Mouse (Mus musculus) v-Abl transformed pro-B cells (cell line): ENCODE data around the gene Fam207a.

Experiments used
- in situ Hi-C, 2 experiments: fragments of 400-800 bp; cut with MboI; formaldehyde crosslinking; loops; one replicate each; pipeline ENCODE4 v1.15.1; 2025; ENCODE audit not compliant: unreplicated experiment in 2 of 2

Gene Fam207a

GRCm38 (mm10) chr10:77532020-77532413, 16.4 kb upstream of the Fam207a start:
- in situ Hi-C loops = no loop called here

GRCm38 (mm10) chr10:77531026-77532019, 15.7 kb upstream of the Fam207a start:
- in situ Hi-C loops = no loop called here

GRCm38 (mm10) chr10:77530140-77530539, 14.6 kb upstream of the Fam207a start, which contains the start of gene Itgb2:
Itgb2 (plus strand) TSS chr10:77530252.
- in situ Hi-C loops = no loop called here

- in situ Hi-C loops = no loop called here
Measured at GRCm38 (mm10) chr10:77528634-77529033, 13.0 kb upstream of the Fam207a start.

- in situ Hi-C loops = no loop called here
Measured at GRCm38 (mm10) chr10:77526488-77526887, 10.9 kb upstream of the Fam207a start.

GRCm38 (mm10) chr10:77523321-77523720, 7.7 kb upstream of the Fam207a start:
- in situ Hi-C loops = loop anchor here in 1 of 2 experiments (25.0 kb wide), 1 partner anchor 389 kb away; the partner anchor contains the start of gene Lrrc3

- in situ Hi-C loops = loop anchor here in 1 of 2 experiments (25.0 kb wide), 1 partner anchor 390 kb away; the partner anchor contains the start of gene Lrrc3
Measured at GRCm38 (mm10) chr10:77522746-77523145, 7.2 kb upstream of the Fam207a start.

GRCm38 (mm10) chr10:77522021-77522731, 6.6 kb upstream of the Fam207a start:
- in situ Hi-C loops = loop anchor here in 1 of 2 experiments (25.0 kb wide), 1 partner anchor 390 kb away; the partner anchor contains the start of gene Lrrc3

GRCm38 (mm10) chr10:77520497-77520896, 4.9 kb upstream of the Fam207a start:
- in situ Hi-C loops = loop anchor here in 1 of 2 experiments (25.0 kb wide), 1 partner anchor 392 kb away; the partner anchor contains the start of gene Lrrc3

- in situ Hi-C loops = loop anchor here (5.0 to 25.0 kb wide), 11 partner anchors 33 to 646 kb away; partner anchors contain the start of genes D10Jhu81e (in 2 of the 2), Gm3233 (in 1 of the 2), Gm9736 (in 1 of the 2) and Lrrc3 (in 1 of the 2)
Measured at GRCm38 (mm10) chr10:77519191-77519590, 3.6 kb upstream of the Fam207a start.

GRCm38 (mm10) chr10:77517801-77518200, 2.2 kb upstream of the Fam207a start:
- in situ Hi-C loops = loop anchor here (5.0 to 25.0 kb wide), 11 partner anchors 34 to 647 kb away; partner anchors contain the start of genes D10Jhu81e (in 2 of the 2), Gm3233 (in 1 of the 2), Gm9736 (in 1 of the 2) and Lrrc3 (in 1 of the 2)

- in situ Hi-C loops = loop anchor here (5.0 to 25.0 kb wide), 11 partner anchors 35 to 648 kb away; partner anchors contain the start of genes D10Jhu81e (in 2 of the 2), Gm3233 (in 1 of the 2), Gm9736 (in 1 of the 2) and Lrrc3 (in 1 of the 2)
Measured at GRCm38 (mm10) chr10:77517066-77517620, 1.6 kb upstream of the Fam207a start.

- in situ Hi-C loops = loop anchor here (5.0 to 25.0 kb wide), 11 partner anchors 36 to 648 kb away; partner anchors contain the start of genes D10Jhu81e (in 2 of the 2), Gm3233 (in 1 of the 2), Gm9736 (in 1 of the 2) and Lrrc3 (in 1 of the 2)
Measured at GRCm38 (mm10) chr10:77516379-77516951, 880 bp upstream of the Fam207a start.

- in situ Hi-C loops = loop anchor here (5.0 to 25.0 kb wide), 9 partner anchors 153 to 654 kb away; partner anchors contain the start of genes D10Jhu81e (in 2 of the 2), Gm3233 (in 1 of the 2), Gm9736 (in 1 of the 2) and Lrrc3 (in 1 of the 2)
Measured at GRCm38 (mm10) chr10:77510225-77510982, 5.2 kb downstream of the Fam207a start.

GRCm38 (mm10) chr10:77509403-77510187, 6.0 kb downstream of the Fam207a start:
- in situ Hi-C loops = loop anchor here (5.0 to 25.0 kb wide), 9 partner anchors 152 to 655 kb away; partner anchors contain the start of genes D10Jhu81e (in 2 of the 2), Gm3233 (in 1 of the 2), Gm9736 (in 1 of the 2) and Lrrc3 (in 1 of the 2)

GRCm38 (mm10) chr10:77508744-77509143, 6.8 kb downstream of the Fam207a start:
- in situ Hi-C loops = loop anchor here in 1 of 2 experiments (25.0 kb wide), 1 partner anchor 404 kb away; the partner anchor contains the start of gene Lrrc3

GRCm38 (mm10) chr10:77507779-77508178, 7.8 kb downstream of the Fam207a start:
- in situ Hi-C loops = loop anchor here in 1 of 2 experiments (25.0 kb wide), 1 partner anchor 405 kb away; the partner anchor contains the start of gene Lrrc3
